Mouse (Mus musculus) hindbrain, embryonic 14.5 days (tissue): ENCODE measurements at regions not wholly inside any gene's neighbourhood (a gene's known extent, or its start where the extent isn't known, plus 50 kb on each side); places are given as distances from the start of the nearest gene placed in this dataset.

ENCODE experiments used
- ATAC-seq: fragments of 200-750 bp; cut with Nextera tagmentation; 2 replicates; pipeline ENCODE4 v1.8.0; 2017; ENCODE audit warnings: moderate number of reproducible peaks, mild to moderate bottlenecking, moderate TSS enrichment, moderate library complexity; ENCODE audit not compliant: low FRiP score
- DNase-seq: peaks from one replicate; pipeline ENCODE4 v3.0.0-alpha.2; 2015; ENCODE audit warnings: low spot score
- H3K27ac ChIP-seq: fragments of 300-500 bp; sonication (generic); 2 replicates; pipeline ENCODE4 v1.5.1; 2014; ENCODE audit warnings: mild to moderate bottlenecking, moderate library complexity
- H3K27me3 ChIP-seq: fragments of 300-500 bp; sonication (generic); 2 replicates; pipeline ENCODE4 v1.6.1; 2014; ENCODE audit warnings: mild to moderate bottlenecking, low read length, mixed read lengths; ENCODE audit not compliant: control insufficient read depth, insufficient read depth
- H3K36me3 ChIP-seq: fragments of 300-500 bp; sonication (generic); replicated peaks from 2 replicates; pipeline ENCODE4 v1.6.1; 2014; ENCODE audit not compliant: control insufficient read depth, insufficient read depth
- H3K4me1 ChIP-seq: fragments of 300-500 bp; sonication (generic); replicated peaks from 2 replicates; pipeline ENCODE4 v1.6.1; 2014; ENCODE audit warnings: antibody characterized with exemption, low read length, mixed read lengths; ENCODE audit not compliant: control insufficient read depth, insufficient read depth
- H3K4me2 ChIP-seq: fragments of 300-500 bp; sonication (generic); replicated peaks from 2 replicates; pipeline ENCODE4 v1.6.1; 2014; ENCODE audit warnings: mild to moderate bottlenecking, moderate library complexity
- H3K4me3 ChIP-seq: fragments of 300-500 bp; sonication (generic); replicated peaks from 2 replicates; pipeline ENCODE4 v1.5.1; 2014; ENCODE audit warnings: mild to moderate bottlenecking, low read length
- H3K9ac ChIP-seq: fragments of 300-500 bp; sonication (generic); 2 replicates; pipeline ENCODE4 v1.6.1; 2014
- H3K9me3 ChIP-seq: fragments of 300-500 bp; sonication (generic); 2 replicates; pipeline ENCODE4 v1.6.1; 2016; ENCODE audit warnings: low read length; ENCODE audit not compliant: control insufficient read depth
- WGBS: fragments of 180-500 bp; shearing (Covaris S2); extraction: QIAGEN DNeasy Blood & Tissue Kit; methylation state at CpG from one replicate; pipeline ENCODE4 v1.1.7; 2014; 5-methylcytosine and 5-hydroxymethylcytosine counted together

GRCm38 (mm10) chr11:111774108-111774679, 708.2 kb downstream of the Kcnj2 start:
- no peak for ATAC-seq
- DNase-seq, result no peak
- Histone ChIP-seq H3K9ac (no peak overlapping the region), H3K27me3 (no peaks in the 10 kb centered on the region), H3K4me3 (no peak overlapping the region), H3K9me3 (no peaks in the 10 kb centered on the region), H3K36me3 (no peaks in the 10 kb centered on the region), H3K4me1 (no peaks in the 10 kb centered on the region), H3K27ac (no peak overlapping the region), H3K4me2 (no peak overlapping the region)
- 85% methylated on average over 2 of the region's 2 CpGs for WGBS

- Histone ChIP-seq H3K27me3 (no peaks in the 10 kb centered on the region), H3K27ac (no peak overlapping the region), H3K9ac (no peak overlapping the region), H3K4me1 (no peaks in the 10 kb centered on the region), H3K4me2 (no peak overlapping the region), H3K9me3 (no peaks in the 10 kb centered on the region), H3K36me3 (no peaks in the 10 kb centered on the region), H3K4me3 (no peak overlapping the region)
- DNase-seq, result no peak
- no peak for ATAC-seq
- WGBS, result 71% methylated on average over 7 of the region's 7 CpGs
Measured at GRCm38 (mm10) chr11:111781321-111781720, 715.4 kb downstream of the Kcnj2 start.

GRCm38 (mm10) chr11:111791267-111791926, 725.4 kb downstream of the Kcnj2 start:
- Histone ChIP-seq H3K4me1 (no peaks in the 10 kb centered on the region), H3K4me3 (no peak overlapping the region), H3K4me2 (no peak overlapping the region), H3K9ac (no peak overlapping the region), H3K27ac (no peak overlapping the region), H3K27me3 (no peaks in the 10 kb centered on the region), H3K36me3 (no peaks in the 10 kb centered on the region), H3K9me3 (no peaks in the 10 kb centered on the region)
- no peak for DNase-seq
- no peak for ATAC-seq
- WGBS, result 85% methylated on average over 6 of the region's 6 CpGs

DNA sequence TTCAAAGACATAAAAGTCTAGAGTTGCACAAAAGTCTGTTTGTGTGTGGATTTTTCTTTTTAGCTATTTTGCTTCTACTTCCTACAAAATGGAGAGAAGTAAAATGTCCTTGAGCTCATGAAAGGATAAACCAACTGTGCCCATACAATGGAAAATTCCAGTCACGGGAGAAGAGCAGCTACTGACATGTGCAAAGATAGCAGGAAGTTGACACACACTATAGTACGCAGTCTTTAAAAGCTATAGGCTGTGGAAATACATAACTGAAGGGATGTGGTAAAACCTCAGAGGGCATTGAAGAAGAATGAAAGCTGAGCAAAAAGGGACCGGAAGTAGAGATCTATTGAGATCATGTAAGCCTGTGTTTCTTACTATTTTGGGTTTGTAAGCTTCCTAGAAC, 735.1 kb downstream of the Kcnj2 start:
- H3K27ac ChIP-seq, result no peak overlapping the region
- DNase-seq (no peak), ATAC-seq (no peak)
- H3K4me3 ChIP-seq, result no peak overlapping the region
- H3K9ac ChIP-seq, result no peak overlapping the region
- no peaks in the 10 kb centered on the region for H3K9me3 ChIP-seq
- H3K36me3 ChIP-seq, result no peaks in the 10 kb centered on the region
- no peak overlapping the region for H3K4me2 ChIP-seq
- H3K4me1 ChIP-seq, result no peaks in the 10 kb centered on the region
- no peaks in the 10 kb centered on the region for H3K27me3 ChIP-seq
- 80% methylated on average over 3 of the region's 3 CpGs for WGBS

DNA sequence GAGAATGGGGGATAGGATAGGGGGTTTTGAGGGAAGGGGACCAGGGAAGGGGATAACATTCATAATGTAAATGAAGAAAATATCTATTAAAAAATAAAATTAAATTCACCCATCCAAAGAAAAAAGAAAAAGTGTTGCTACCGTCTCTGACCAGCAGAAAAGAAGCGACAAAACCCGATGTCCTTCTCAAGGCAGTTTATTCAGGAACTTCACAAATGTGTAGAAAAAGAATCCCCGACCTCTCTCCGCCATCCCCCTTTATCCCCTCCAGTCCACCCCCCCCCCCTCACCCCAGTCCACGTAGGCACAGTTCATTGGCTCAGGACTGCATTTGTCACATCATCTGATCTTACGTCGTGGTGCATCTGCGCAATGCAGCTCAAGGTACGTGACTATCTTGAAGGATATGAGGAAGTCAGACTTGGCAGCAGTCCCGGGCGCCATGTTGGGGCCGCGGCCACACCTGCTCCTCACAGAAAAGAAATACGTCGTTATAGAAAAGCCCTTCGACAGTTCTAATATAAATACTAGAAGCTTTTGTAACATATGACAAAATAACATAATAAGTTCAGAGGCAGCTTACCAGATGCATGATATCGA, 750.3 kb downstream of the Kcnj2 start:
- no peak for ATAC-seq
- no peaks in the 10 kb centered on the region for H3K9me3 ChIP-seq
- peaks cover 15% of the 10 kb centered on the region for H3K4me1 ChIP-seq
- H3K36me3 ChIP-seq, result no peaks in the 10 kb centered on the region
- H3K27me3 ChIP-seq, result no peaks in the 10 kb centered on the region
- no peak overlapping the region for H3K27ac ChIP-seq
- no peak overlapping the region for H3K9ac ChIP-seq
- WGBS, result 91% methylated on average over 18 of the region's 18 CpGs
- no peak for DNase-seq
- no peak overlapping the region for H3K4me3 ChIP-seq
- H3K4me2 ChIP-seq, result no peak overlapping the region

GRCm38 (mm10) chr11:111818124-111818523, 752.2 kb downstream of the Kcnj2 start:
- no peak for ATAC-seq
- WGBS, result 2% methylated on average over 10 of the region's 10 CpGs

GRCm38 (mm10) chr11:111820356-111820755, 754.4 kb downstream of the Kcnj2 start:
- Histone ChIP-seq H3K4me2 (no peak overlapping the region), H3K9me3 (no peaks in the 10 kb centered on the region), H3K27me3 (no peaks in the 10 kb centered on the region), H3K4me1 (peaks cover 15% of the 10 kb centered on the region), H3K27ac (no peak overlapping the region), H3K4me3 (no peak overlapping the region), H3K36me3 (no peaks in the 10 kb centered on the region), H3K9ac (no peak overlapping the region)
- no peak for DNase-seq
- no peak for ATAC-seq
- 42% methylated on average over 7 of the region's 7 CpGs for WGBS

More at GRCm38 (mm10) chr11:111818124-111818523, 752.2 kb downstream of the Kcnj2 start:
- no peak overlapping the region for H3K4me3 ChIP-seq
- H3K4me1 ChIP-seq, result peaks cover 15% of the 10 kb centered on the region
- peak overlapping the region; percentile 34 for H3K27ac ChIP-seq
- no peaks in the 10 kb centered on the region for H3K27me3 ChIP-seq
- DNase-seq, result no peak
- no peaks in the 10 kb centered on the region for H3K9me3 ChIP-seq
- no peak overlapping the region for H3K9ac ChIP-seq
- no peaks in the 10 kb centered on the region for H3K36me3 ChIP-seq
- H3K4me2 ChIP-seq, result peak overlapping the region; percentile 36

- Histone ChIP-seq H3K4me3 (no peak overlapping the region), H3K36me3 (no peaks in the 10 kb centered on the region), H3K9me3 (no peaks in the 10 kb centered on the region), H3K27ac (no peak overlapping the region), H3K27me3 (0 out of 2 replicates have a peak, but pooled peaks cover 5% of the 10 kb centered on the region), H3K9ac (no peak overlapping the region), H3K4me1 (no peaks in the 10 kb centered on the region), H3K4me2 (no peak overlapping the region)
- DNase-seq (no peak), ATAC-seq (no peak)
- WGBS, result 66% methylated on average over 8 of the region's 8 CpGs
Measured at GRCm38 (mm10) chr11:111828455-111828854, 762.5 kb downstream of the Kcnj2 start.

DNA sequence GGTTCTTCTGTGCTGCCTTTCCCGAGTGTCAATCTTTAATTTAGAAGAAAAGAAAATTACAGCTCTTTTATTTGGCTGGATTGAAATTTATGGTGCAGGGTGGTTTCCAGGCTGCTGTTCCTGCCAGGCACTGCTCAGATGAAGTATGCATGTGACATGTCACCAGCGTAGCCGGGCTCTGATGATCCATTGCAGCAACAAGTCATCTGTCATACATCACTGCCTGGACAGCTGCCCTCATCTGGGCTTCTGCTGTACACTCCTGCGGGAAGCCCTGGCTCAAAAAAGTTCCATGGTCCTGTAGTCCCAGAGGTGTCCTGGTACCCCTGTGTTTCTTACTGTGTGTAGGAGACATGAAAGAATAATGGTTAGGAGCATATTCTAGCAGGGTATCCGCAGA, 773.0 kb downstream of the Kcnj2 start:
- no peak overlapping the region for H3K27ac ChIP-seq
- no peak overlapping the region for H3K4me2 ChIP-seq
- no peak overlapping the region for H3K9ac ChIP-seq
- peaks cover 2% of the 10 kb centered on the region; the same call in 1 of the 2 replicates for H3K4me1 ChIP-seq
- H3K36me3 ChIP-seq, result no peaks in the 10 kb centered on the region
- no peaks in the 10 kb centered on the region for H3K9me3 ChIP-seq
- H3K27me3 ChIP-seq, result peaks cover 44% of the 10 kb centered on the region
- H3K4me3 ChIP-seq, result no peak overlapping the region
- ATAC-seq (no peak), DNase-seq (no peak)
- 70% methylated on average over 5 of the region's 5 CpGs for WGBS
